Mouse (Mus musculus) frontal cortex, postnatal 25 days (tissue): ENCODE results near the gene Srgn.
"Not testable (repeated sequence)": the region's sequence is repeated elsewhere in the genome, so short reads cannot be mapped to it uniquely, and the experiment has no call there.

Experiments
- DNase-seq, 2 experiments: peaks; one replicate each; pipeline ENCODE4 v3.0.0; 2022; ENCODE audit warnings: low spot score in 2 of 2

Gene Srgn

GRCm38 (mm10) chr10:62521763-62522162 is 5.5 kb downstream of the Srgn start:
- DNase-seq: no peak

GRCm38 (mm10) chr10:62520911-62521310 is 6.3 kb downstream of the Srgn start:
- DNase-seq: no peak

- DNase-seq: no peak
Observed at GRCm38 (mm10) chr10:62517511-62517910, 9.7 kb downstream of the Srgn start.

- DNase-seq: no peak
Observed at GRCm38 (mm10) chr10:62512855-62513254, 14.4 kb downstream of the Srgn start.

GRCm38 (mm10) chr10:62511528-62511927 is 15.7 kb downstream of the Srgn start:
- no peak for DNase-seq

- no peak for DNase-seq
Observed at GRCm38 (mm10) chr10:62509032-62509656, 18.1 kb downstream of the Srgn start.

GRCm38 (mm10) chr10:62508459-62508858 is 18.8 kb downstream of the Srgn start:
- no peak for DNase-seq

GRCm38 (mm10) chr10:62507591-62508308 is 19.5 kb downstream of the Srgn start:
- no peak for DNase-seq

GRCm38 (mm10) chr10:62507071-62507470 is 20.2 kb downstream of the Srgn start:
- no peak for DNase-seq

GRCm38 (mm10) chr10:62506019-62506556 is 21.2 kb downstream of the Srgn start:
- no peak for DNase-seq

- no peak for DNase-seq
Observed at GRCm38 (mm10) chr10:62505224-62505983, 21.8 kb downstream of the Srgn start.

- no peak for DNase-seq
Observed at GRCm38 (mm10) chr10:62503836-62504628, 23.2 kb downstream of the Srgn start.

GRCm38 (mm10) chr10:62503353-62503752 is 23.9 kb downstream of the Srgn start:
- DNase-seq: no peak

GRCm38 (mm10) chr10:62501951-62502350 is 25.3 kb downstream of the Srgn start:
- DNase-seq: no peak

- no peak for DNase-seq
Observed at GRCm38 (mm10) chr10:62500916-62501615, 26.2 kb downstream of the Srgn start.

- peak; percentile 19 to 35 for DNase-seq
Observed at GRCm38 (mm10) chr10:62500088-62500915, 26.9 kb downstream of the Srgn start.

GRCm38 (mm10) chr10:62491681-62492080 is 35.6 kb downstream of the Srgn start:
- DNase-seq: not testable (repeated sequence)

GRCm38 (mm10) chr10:62488266-62488665 is 39.0 kb downstream of the Srgn start:
- no peak for DNase-seq

- peak; percentile 87 to 94 for DNase-seq
Observed at GRCm38 (mm10) chr10:62486618-62487415, 40.4 kb downstream of the Srgn start, which contains the start of gene Vps26a. TSS of gene Vps26a (minus strand) at chr10:62486805.
